11 mouse cellular contexts compared by ENCODE assay signal in genomic region chr13:49271831-49272765, GRCm38 (mm10). TPM values are rescaled to one million over a fixed set of nuclear protein-coding genes. Genes with fewer than 3 reads are reported as not detected.
DNase-seq lines count a peak whose midpoint lies in the region; ATAC-seq lines count a peak whose summit lies in the region.
"Had no signal": no experiment of that assay in that cellular context is flagged by ENCODE, and none has a peak within 500 bp of the region (broad histone marks: within the 10 kb centered on the region; RNA-seq: fewer than 3 reads in every experiment).

No protein-coding gene starts in this region.

- no peak overlapping the region for H3K27ac ChIP-seq in intestine, embryonic 15.5 days
- H3K27ac ChIP-seq in intestine, embryonic 16.5 days (ENCODE audit: low read length) = no peak overlapping the region
- no peak overlapping the region for H3K27ac ChIP-seq in neural tube, embryonic 15.5 days (replicated peaks)
- H3K27ac ChIP-seq: stomach, embryonic 15.5 days had no signal

- WGBS in intestine, embryonic 15.5 days = 54% methylated on average over 5 of the region's 5 CpGs
- 56% methylated on average over 5 of the region's 5 CpGs for WGBS in intestine, embryonic 16.5 days
- 72% methylated on average over 5 of the region's 5 CpGs for WGBS in neural tube, embryonic 15.5 days

- H3K27me3 ChIP-seq in intestine, embryonic 15.5 days (replicated peaks) = no peaks in the 10 kb centered on the region
- no peaks in the 10 kb centered on the region for H3K27me3 ChIP-seq in intestine, embryonic 16.5 days (replicated peaks; ENCODE audit: control insufficient read depth, insufficient read depth, low read length)
- no peaks in the 10 kb centered on the region for H3K27me3 ChIP-seq in neural tube, embryonic 15.5 days (replicated peaks)
- H3K27me3 ChIP-seq: heart, embryonic 12.5 days; stomach, embryonic 15.5 days had no signal

- peak; percentile 44 to 53 for DNase-seq in B cell, adult 2 months
- DNase-seq in lung, postnatal 36 days = peak; percentile 48
- no peak for DNase-seq in urinary bladder, adult 2 months (ENCODE audit: low spot score)
- no peak for DNase-seq in neural tube, embryonic 10.5 days (ENCODE audit: extremely low spot score, low spot score)
- DNase-seq: cerebellum, postnatal 36 days had no signal

- no peaks in the 10 kb centered on the region for H3K36me3 ChIP-seq in intestine, embryonic 15.5 days
- H3K36me3 ChIP-seq in intestine, embryonic 16.5 days (ENCODE audit: control insufficient read depth, insufficient read depth, low read length) = no peaks in the 10 kb centered on the region
- H3K36me3 ChIP-seq in neural tube, embryonic 15.5 days = no peaks in the 10 kb centered on the region
- H3K36me3 ChIP-seq: heart, embryonic 12.5 days; stomach, embryonic 15.5 days had no signal

- H3K4me2 ChIP-seq in intestine, embryonic 15.5 days (replicated peaks) = no peak overlapping the region
- H3K4me2 ChIP-seq in intestine, embryonic 16.5 days (ENCODE audit: low read depth, low read length) = no peak overlapping the region
- no peak overlapping the region for H3K4me2 ChIP-seq in neural tube, embryonic 15.5 days
- H3K4me2 ChIP-seq: heart, embryonic 12.5 days; stomach, embryonic 15.5 days had no signal

- H3K9ac ChIP-seq in intestine, embryonic 15.5 days = no peak overlapping the region
- no peak overlapping the region for H3K9ac ChIP-seq in intestine, embryonic 16.5 days (ENCODE audit: low read depth, low read length)
- no peak overlapping the region for H3K9ac ChIP-seq in neural tube, embryonic 15.5 days (replicated peaks)
- H3K9ac ChIP-seq: heart, embryonic 12.5 days; stomach, embryonic 15.5 days had no signal

- H3K4me1 ChIP-seq in intestine, embryonic 15.5 days (replicated peaks) = no peaks in the 10 kb centered on the region
- H3K4me1 ChIP-seq in intestine, embryonic 16.5 days (ENCODE audit: control insufficient read depth, insufficient read depth, low read length) = no peaks in the 10 kb centered on the region
- no peaks in the 10 kb centered on the region for H3K4me1 ChIP-seq in neural tube, embryonic 15.5 days
- H3K4me1 ChIP-seq: stomach, embryonic 15.5 days had no signal

- ATAC-seq in intestine, embryonic 15.5 days = peak; percentile 45; the same call in 1 of the 2 replicates
- ATAC-seq in intestine, embryonic 16.5 days = no peak; the same call in 1 of the 2 replicates
- peak; percentile 78 to 80 for ATAC-seq in hematopoietic stem cell, adult 5-6 weeks (replicated peaks in 1 of 2; ENCODE audit: insufficient read depth in 1 of 2, low FRiP score in 2 of 2, low TSS enrichment in 1 of 2, low read depth in 1 of 2, poor library complexity in 2 of 2, severe bottlenecking in 2 of 2)
- ATAC-seq in neural tube, embryonic 15.5 days (ENCODE audit: low FRiP score) = no peak

- H3K9me3 ChIP-seq in intestine, embryonic 15.5 days = no peaks in the 10 kb centered on the region
- no peaks in the 10 kb centered on the region for H3K9me3 ChIP-seq in intestine, embryonic 16.5 days (ENCODE audit: control insufficient read depth, low read length)
- no peaks in the 10 kb centered on the region for H3K9me3 ChIP-seq in neural tube, embryonic 15.5 days (replicated peaks)
- H3K9me3 ChIP-seq: heart, embryonic 12.5 days; stomach, embryonic 15.5 days had no signal

- no peak overlapping the region for H3K4me3 ChIP-seq in intestine, embryonic 15.5 days (replicated peaks)
- H3K4me3 ChIP-seq in intestine, embryonic 16.5 days (ENCODE audit: low read length) = no peak overlapping the region
- no peak overlapping the region for H3K4me3 ChIP-seq in neural tube, embryonic 15.5 days (replicated peaks)
- H3K4me3 ChIP-seq: heart, embryonic 12.5 days; stomach, embryonic 15.5 days had no signal

RNA-seq across cellular contexts. Expression of gene Susd3, which starts 23.6 kb away (rescaled TPM):
- polyA plus RNA-seq in intestine, embryonic 15.5 days (2015; fragmentation: Nextera tagmentation; extraction: Ambion mirVana) = 0.94 and 1.4 TPM in 2 replicates
- 1.2 and 1.3 TPM in 2 replicates for polyA plus RNA-seq in intestine, embryonic 16.5 days (2015; fragmentation: Nextera tagmentation; extraction: Ambion mirVana)
- 5.1 and 10.8 TPM in 2 replicates for total RNA-seq in hematopoietic stem cell, adult 5-6 weeks (2017)
- polyA plus RNA-seq in urinary bladder, adult 2 months (2012; rRNA removed) = 2.6 and 2.8 TPM in 2 replicates
- polyA plus RNA-seq in neural tube, embryonic 15.5 days (2015; fragmentation: Nextera tagmentation; extraction: Ambion mirVana) = 0.95 and 2.1 TPM in 2 replicates

RNA-seq across cellular contexts. Expression of gene Fgd3, which starts 48.0 kb away (rescaled TPM):
- polyA plus RNA-seq in intestine, embryonic 15.5 days (2015; fragmentation: Nextera tagmentation; extraction: Ambion mirVana) = 0.94 and 0.95 TPM in 2 replicates
- polyA plus RNA-seq in intestine, embryonic 16.5 days (2015; fragmentation: Nextera tagmentation; extraction: Ambion mirVana) = 0.82 and 1.2 TPM in 2 replicates
- total RNA-seq in hematopoietic stem cell, adult 5-6 weeks (2017) = 13.0 and 16.8 TPM in 2 replicates
- 6.2 and 7.2 TPM in 2 replicates for polyA plus RNA-seq in urinary bladder, adult 2 months (2012; rRNA removed)
- 2.1 and 2.2 TPM in 2 replicates for polyA plus RNA-seq in neural tube, embryonic 15.5 days (2015; fragmentation: Nextera tagmentation; extraction: Ambion mirVana)

RNA-seq across cellular contexts. Expression of gene Card19, which starts 56.3 kb away (rescaled TPM):
- 52.6 and 54.8 TPM in 2 replicates for polyA plus RNA-seq in intestine, embryonic 15.5 days (2015; fragmentation: Nextera tagmentation; extraction: Ambion mirVana)
- 53.2 and 58.8 TPM in 2 replicates for polyA plus RNA-seq in intestine, embryonic 16.5 days (2015; fragmentation: Nextera tagmentation; extraction: Ambion mirVana)
- 56.7 and 94.3 TPM in 2 replicates for total RNA-seq in hematopoietic stem cell, adult 5-6 weeks (2017)
- 68.5 and 87.0 TPM in 2 replicates for polyA plus RNA-seq in urinary bladder, adult 2 months (2012; rRNA removed)
- 44.6 and 45.5 TPM in 2 replicates for polyA plus RNA-seq in neural tube, embryonic 15.5 days (2015; fragmentation: Nextera tagmentation; extraction: Ambion mirVana)

Comparison
In these comparisons a context has a peak if more than half of its experiments do, and no peak if none do; other contexts are left out.
1. ATAC-seq: peak in intestine, embryonic 15.5 days (single experiment) and hematopoietic stem cell, adult 5-6 weeks (2 of 2); none in intestine, embryonic 16.5 days (single experiment) and neural tube, embryonic 15.5 days (single experiment).
2. DNase-seq: peak in B cell, adult 2 months (2 of 2) and lung, postnatal 36 days (single experiment); none in urinary bladder, adult 2 months (single experiment) and neural tube, embryonic 10.5 days (single experiment).